Mouse (Mus musculus) lung, adult 2 months (tissue): ENCODE results near the gene Gm8082. TPM values are rescaled to one million over a fixed set of nuclear protein-coding genes. Genes with fewer than 3 reads are reported as not detected.
"Not testable (repeated sequence)": the region's sequence is repeated elsewhere in the genome, so short reads cannot be mapped to it uniquely, and the experiment has no call there.

ENCODE experiments used
- DNase-seq: peaks from one replicate; pipeline ENCODE4 v3.0.0; 2022
- H3K4me1 ChIP-seq: fragments of 200-500 bp; 2 replicates; pipeline ENCODE4 v1.6.1; 2011; ENCODE audit warnings: low read length; ENCODE audit not compliant: control insufficient read depth, insufficient read depth
- H3K4me3 ChIP-seq: fragments of 200-500 bp; replicated peaks from 2 replicates; pipeline ENCODE3; 2011; ENCODE audit warnings: low read depth, mild to moderate bottlenecking, control low read depth, low read length; ENCODE audit errors: extremely low read depth
- WGBS: fragments of 180-500 bp; shearing (Covaris S2); methylation state at CpG from one replicate; pipeline ENCODE4 v1.1.7; 2018; 5-methylcytosine and 5-hydroxymethylcytosine counted together
- polyA plus RNA-seq: library from polyadenylated mRNA; depleted of rRNA; stranded (reverse); fragments of >200 nt; gene quantifications from 2 replicates; pipeline ENCODE4 v1.2.3, GENCODE M21; 2012; rRNA removed

Gm8082 gene
- not detected in 2 replicates for polyA plus RNA-seq

DNA sequence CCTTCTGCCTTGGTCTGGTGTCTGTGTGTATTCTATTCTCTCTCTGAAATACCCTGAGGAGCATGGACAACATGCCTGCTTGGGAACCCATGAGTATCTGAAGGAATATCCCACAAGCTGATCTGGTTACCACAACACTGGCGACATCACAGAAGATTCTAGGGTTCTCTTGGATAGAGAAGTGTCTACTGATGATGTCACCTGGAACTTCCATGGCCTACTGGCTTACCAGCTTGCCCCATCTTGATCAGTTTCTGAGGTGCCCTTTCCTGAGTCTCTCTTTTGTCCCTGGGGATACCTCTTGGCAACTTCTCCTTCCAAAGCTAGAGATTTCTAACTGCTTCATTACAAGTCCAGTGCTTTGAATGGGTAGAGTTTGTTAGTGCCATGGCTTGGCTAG, at the start of gene Gm8082:
Gene Gm8082 (minus strand): TSS at position 101 of the 400 bp plus-strand sequence.
- H3K4me1 ChIP-seq, DNase-seq, H3K4me3 ChIP-seq: not testable (repeated sequence)
- 71% methylated on average over 1 of the region's 1 CpGs for WGBS

DNA sequence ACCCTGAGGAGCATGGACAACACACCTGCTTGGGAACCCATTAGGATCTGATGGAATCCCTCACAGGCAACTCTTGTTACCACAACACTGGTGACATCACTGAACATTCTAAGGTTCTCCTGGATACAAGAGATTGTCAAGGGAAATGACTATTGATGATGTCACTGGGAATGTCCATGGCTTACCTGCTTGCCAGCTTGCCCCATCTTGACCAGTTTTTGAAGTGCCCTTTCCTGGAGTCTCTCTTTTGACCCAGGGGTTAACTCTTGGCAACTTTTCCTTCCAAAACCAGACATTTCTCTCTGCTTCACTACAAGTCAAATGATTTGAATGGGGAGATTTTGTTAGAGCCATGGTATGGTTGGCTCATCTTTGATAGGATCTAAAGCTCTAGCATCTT, 22.1 kb upstream of the Gm8082 start, which contains the start of gene Gm10376:
Gene Gm10376 (minus strand): TSS at position 101 of the 400 bp plus-strand sequence.
- not testable (repeated sequence) for DNase-seq, H3K4me1 ChIP-seq, H3K4me3 ChIP-seq

Other genes starting within 250 kb of the Gm8082 start
- gene Gm3015, start 224.8 kb downstream of the Gm8082 start, polyA plus RNA-seq = not detected in 2 replicates
- not detected in 2 replicates for gene Gm10377, start 195.6 kb downstream of the Gm8082 start, polyA plus RNA-seq
- not detected in 2 replicates for gene Gm21977, start 140.1 kb downstream of the Gm8082 start, polyA plus RNA-seq
- not detected in 2 replicates for gene Gm10376, start 22.0 kb upstream of the Gm8082 start, polyA plus RNA-seq
- gene Gm8094, start 83.0 kb upstream of the Gm8082 start, polyA plus RNA-seq = not detected in 2 replicates
- gene Gm8104, start 107.0 kb upstream of the Gm8082 start, polyA plus RNA-seq = not detected in 2 replicates
- gene Gm7233, start 186.2 kb upstream of the Gm8082 start, polyA plus RNA-seq = not detected in 2 replicates
- gene Gm8122, start 241.7 kb upstream of the Gm8082 start, polyA plus RNA-seq = not detected in 2 replicates